Mouse (Mus musculus) heart, postnatal 4 days (tissue): ENCODE measurements around the gene Nphp1. TPM values are rescaled to one million over a fixed set of nuclear protein-coding genes. Genes with fewer than 3 reads are reported as not detected.
A peak's percentile ranks its signal among the peaks of the same experiment; 100 is the strongest.

Experiments used
- DNase-seq: peaks from one replicate; pipeline ENCODE4 v3.0.0; 2021
- total RNA-seq, 2 experiments: library from RNA; stranded (reverse); gene quantifications; 2 replicates each; pipeline ENCODE4 v1.2.3; 2021

Gene Nphp1
- total RNA-seq, 2 experiments from 2014 or later: 13.9 to 14.2 TPM

- no peak for DNase-seq
Observed at GRCm38 (mm10) chr2:127748316-127748715, 40.4 kb downstream of the Nphp1 start.

GRCm38 (mm10) chr2:127742637-127743036 lies 46.1 kb downstream of the Nphp1 start:
- no peak for DNase-seq

- DNase-seq: no peak
Observed at GRCm38 (mm10) chr2:127740756-127741519, 47.8 kb downstream of the Nphp1 start.

- DNase-seq: no peak
Observed at GRCm38 (mm10) chr2:127737885-127738284, 50.8 kb downstream of the Nphp1 start.

- DNase-seq: peak; percentile 18
Observed at GRCm38 (mm10) chr2:127736631-127737209, 52.0 kb downstream of the Nphp1 start.

GRCm38 (mm10) chr2:127735512-127736145 lies 53.1 kb downstream of the Nphp1 start:
- no peak for DNase-seq

GRCm38 (mm10) chr2:127734889-127735288 lies 53.8 kb downstream of the Nphp1 start:
- DNase-seq: no peak

GRCm38 (mm10) chr2:127730301-127730997 lies 58.2 kb downstream of the Nphp1 start:
- no peak for DNase-seq

- DNase-seq: peak; percentile 38
Observed at GRCm38 (mm10) chr2:127729671-127730070, 59.0 kb downstream of the Nphp1 start, which contains the start of gene Mall. Gene Mall, minus strand, starts transcription at chr2:127729932.

- DNase-seq: peak; percentile 34
Observed at GRCm38 (mm10) chr2:127728661-127729450, 59.8 kb downstream of the Nphp1 start.

- no peak for DNase-seq
Observed at GRCm38 (mm10) chr2:127728146-127728545, 60.6 kb downstream of the Nphp1 start.

GRCm38 (mm10) chr2:127723193-127723592 lies 65.5 kb downstream of the Nphp1 start:
- DNase-seq: peak; percentile 14

- DNase-seq: peak; percentile 95
Observed at GRCm38 (mm10) chr2:127722176-127722892, 66.4 kb downstream of the Nphp1 start.

- no peak for DNase-seq
Observed at GRCm38 (mm10) chr2:127718839-127719468, 69.7 kb downstream of the Nphp1 start.

GRCm38 (mm10) chr2:127714726-127715125 lies 74.0 kb downstream of the Nphp1 start:
- no peak for DNase-seq

GRCm38 (mm10) chr2:127708792-127709191 lies 79.9 kb downstream of the Nphp1 start:
- no peak for DNase-seq

GRCm38 (mm10) chr2:127708060-127708459 lies 80.6 kb downstream of the Nphp1 start:
- no peak for DNase-seq

- DNase-seq: no peak
Observed at GRCm38 (mm10) chr2:127705267-127705666, 83.4 kb downstream of the Nphp1 start.
